Mouse (Mus musculus) megakaryocyte, embryonic 14.5 days (primary cell): ENCODE data around the gene Gm49384.

Experiments
- FLI1 ChIP-seq: IDR thresholded peaks from 2 replicates; pipeline ENCODE4 v1.6.1; 2012; ENCODE audit warnings: low read length, inconsistent platforms, mixed read lengths
- GATA1 ChIP-seq: IDR thresholded peaks from 3 replicates; pipeline ENCODE4 v1.6.1; 2012; ENCODE audit warnings: mixed read lengths, low read length, inconsistent platforms, borderline replicate concordance

DNA sequence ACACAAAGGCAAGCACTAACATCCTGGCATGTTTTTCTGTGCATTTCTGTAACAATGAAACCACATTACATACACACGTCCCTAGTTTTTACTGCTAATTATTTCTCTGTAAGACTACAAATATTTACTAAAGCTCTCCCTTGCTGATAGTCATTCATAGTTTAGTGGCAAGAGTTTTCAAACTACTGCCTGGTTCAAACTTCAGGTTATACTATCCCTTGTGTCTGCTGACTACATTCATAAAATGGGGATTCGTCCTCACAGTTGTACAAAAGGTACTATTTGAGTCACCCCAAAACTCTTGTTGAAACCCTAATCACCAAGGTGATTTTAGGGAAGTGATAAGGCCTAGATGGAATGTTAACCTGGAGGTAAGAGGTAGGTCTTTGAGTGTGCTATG lies 48.1 kb downstream of the Gm49384 start:
- TF ChIP-seq GATA1: no peak
- TF ChIP-seq FLI1: no peak
